Mouse (Mus musculus): ENCODE measurements around the gene Tor1b.

The Tor1b gene

GRCm38 (mm10) chr2:30985111-30986020, 32.6 kb downstream of the Tor1b start:
- in situ Hi-C loops (cut with MboI, MseI) = no loop called here

- in situ Hi-C loops (cut with MboI, MseI) = no loop called here
These were observed 37.5 kb downstream of the Tor1b start for GRCm38 (mm10) chr2:30990221-30990620.

- in situ Hi-C loops (cut with MboI, MseI) = no loop called here
These were observed 42.1 kb downstream of the Tor1b start for GRCm38 (mm10) chr2:30994853-30995252.

GRCm38 (mm10) chr2:30995432-30995996, 42.8 kb downstream of the Tor1b start:
- in situ Hi-C loops (cut with MboI, MseI) = no loop called here

- in situ Hi-C loops (cut with MboI, MseI) = no loop called here
These were observed 45.9 kb downstream of the Tor1b start for GRCm38 (mm10) chr2:30998443-30999260.

GRCm38 (mm10) chr2:31002857-31003256, 50.1 kb downstream of the Tor1b start:
- in situ Hi-C loops (cut with MboI, MseI) = no loop called here

GRCm38 (mm10) chr2:31005453-31005852, 52.7 kb downstream of the Tor1b start:
- in situ Hi-C loops (cut with MboI, MseI) = no loop called here

- in situ Hi-C loops (cut with MboI, MseI) = no loop called here
These were observed 53.7 kb downstream of the Tor1b start for GRCm38 (mm10) chr2:31006434-31006833.

- in situ Hi-C loops (cut with MboI, MseI) = no loop called here
These were observed 54.4 kb downstream of the Tor1b start for GRCm38 (mm10) chr2:31007208-31007607.
